Mouse (Mus musculus) stomach, postnatal 0 days (tissue): ENCODE results near the gene Ccng2. TPM values are rescaled to one million over a fixed set of nuclear protein-coding genes. Genes with fewer than 3 reads are reported as not detected.

Source experiments
- ATAC-seq: fragments of 200-750 bp; cut with Nextera tagmentation; 2 replicates; pipeline ENCODE4 v1.8.0; 2017; ENCODE audit not compliant: low FRiP score, low TSS enrichment
- DNase-seq: peaks from one replicate; pipeline ENCODE4 v3.0.0-alpha.2; 2016; ENCODE audit warnings: low spot score
- H3K27ac ChIP-seq: fragments of 300-500 bp; sonication (generic); replicated peaks from 2 replicates; pipeline ENCODE4 v1.5.1; 2014; ENCODE audit warnings: mild to moderate bottlenecking, control low read depth
- H3K27me3 ChIP-seq: fragments of 300-500 bp; sonication (generic); 2 replicates; pipeline ENCODE4 v1.6.1; 2014; ENCODE audit warnings: low read length; ENCODE audit not compliant: control insufficient read depth, insufficient read depth
- H3K36me3 ChIP-seq: fragments of 300-500 bp; sonication (generic); 2 replicates; pipeline ENCODE4 v1.6.1; 2014; ENCODE audit warnings: low read length, mixed read lengths; ENCODE audit not compliant: control insufficient read depth, insufficient read depth
- H3K4me1 ChIP-seq: fragments of 300-500 bp; sonication (generic); replicated peaks from 2 replicates; pipeline ENCODE4 v1.6.1; 2014; ENCODE audit warnings: antibody characterized with exemption; ENCODE audit not compliant: control insufficient read depth, insufficient read depth
- H3K4me2 ChIP-seq: fragments of 300-500 bp; sonication (generic); replicated peaks from 2 replicates; pipeline ENCODE4 v1.6.1; 2014; ENCODE audit warnings: low read depth, mild to moderate bottlenecking, control low read depth, moderate library complexity
- H3K4me3 ChIP-seq: fragments of 300-500 bp; sonication (generic); 2 replicates; pipeline ENCODE4 v1.5.1; 2014; ENCODE audit warnings: low read depth, low read length, control low read depth
- H3K9ac ChIP-seq: fragments of 300-500 bp; sonication (generic); 2 replicates; pipeline ENCODE4 v1.6.1; 2014; ENCODE audit warnings: mild to moderate bottlenecking, low read length, control low read depth, mixed read lengths
- H3K9me3 ChIP-seq: fragments of 300-500 bp; sonication (generic); 2 replicates; pipeline ENCODE4 v1.6.1; 2016; ENCODE audit warnings: low read length; ENCODE audit not compliant: control insufficient read depth
- CTCF ChIP-seq: IDR thresholded peaks from 2 replicates; pipeline ENCODE4 v1.5.1; 2016; ENCODE audit warnings: antibody characterized with exemption, low read depth, mild to moderate bottlenecking, moderate library complexity
- EP300 ChIP-seq: optimal IDR thresholded peaks from 2 replicates; pipeline ENCODE3; 2016; ENCODE audit warnings: antibody characterized with exemption
- WGBS: fragments of 180-500 bp; shearing (Covaris S2); extraction: QIAGEN DNeasy Blood & Tissue Kit; methylation state at CpG from one replicate; pipeline ENCODE4 v1.1.7; 2014; 5-methylcytosine and 5-hydroxymethylcytosine counted together
- polyA plus RNA-seq: library from polyadenylated mRNA; unstranded; fragments of >200 nt; fragmentation: Nextera tagmentation; extraction: Ambion mirVana; gene quantifications from 2 replicates; pipeline ENCODE4 v1.2.1, GENCODE M21; 2015

The Ccng2 gene
- polyA plus RNA-seq, 1 experiment from 2014 or later: 18.4 TPM

- H3K4me3 ChIP-seq: no peak overlapping the region
- no peaks in the 10 kb centered on the region for H3K36me3 ChIP-seq
- no peak overlapping the region for H3K4me2 ChIP-seq
- ATAC-seq: no peak
- TF ChIP-seq EP300 (no peak), CTCF (no peak)
- no peaks in the 10 kb centered on the region for H3K4me1 ChIP-seq
- no peak for DNase-seq
- H3K27me3 ChIP-seq: no peaks in the 10 kb centered on the region
- H3K9ac ChIP-seq: no peak overlapping the region
- H3K9me3 ChIP-seq: no peaks in the 10 kb centered on the region
- WGBS: 63% methylated on average over 3 of the region's 3 CpGs
- no peak overlapping the region for H3K27ac ChIP-seq
Observed at GRCm38 (mm10) chr5:93231721-93232120, 35.3 kb upstream of the Ccng2 start.

GRCm38 (mm10) chr5:93232838-93233237, 34.2 kb upstream of the Ccng2 start:
- H3K27ac ChIP-seq: no peak overlapping the region
- no peak overlapping the region for H3K4me2 ChIP-seq
- ATAC-seq (no peak), DNase-seq (no peak)
- H3K27me3 ChIP-seq: no peaks in the 10 kb centered on the region
- no peak overlapping the region for H3K9ac ChIP-seq
- WGBS: 76% methylated on average over 2 of the region's 2 CpGs
- H3K9me3 ChIP-seq: no peaks in the 10 kb centered on the region
- H3K4me1 ChIP-seq: no peaks in the 10 kb centered on the region
- H3K4me3 ChIP-seq: no peak overlapping the region
- no peak for TF ChIP-seq CTCF
- TF ChIP-seq EP300: no peak
- no peaks in the 10 kb centered on the region for H3K36me3 ChIP-seq

DNA sequence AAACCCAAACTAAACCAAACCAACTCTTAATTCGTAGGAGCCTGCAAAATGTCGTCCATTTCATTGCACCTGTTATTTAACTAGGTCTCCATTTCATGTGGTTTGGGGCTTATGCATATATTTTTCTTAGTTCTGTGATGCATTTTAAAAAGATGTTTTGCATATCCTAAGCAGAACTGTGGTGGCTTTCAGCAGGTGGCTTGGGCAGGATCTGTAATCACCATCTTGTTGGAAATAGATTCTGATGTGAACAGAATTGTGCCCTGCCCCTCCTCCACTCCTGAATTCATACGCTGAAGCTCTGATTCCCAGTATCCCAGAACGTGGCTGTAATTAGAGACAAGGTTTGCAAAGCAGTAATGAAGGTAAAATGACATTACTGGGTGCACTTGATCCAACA, 32.9 kb upstream of the Ccng2 start:
- no peak overlapping the region for H3K9ac ChIP-seq
- no peaks in the 10 kb centered on the region for H3K9me3 ChIP-seq
- DNase-seq (no peak), ATAC-seq (no peak)
- H3K4me3 ChIP-seq: no peak overlapping the region
- no peak overlapping the region for H3K4me2 ChIP-seq
- no peaks in the 10 kb centered on the region for H3K36me3 ChIP-seq
- H3K4me1 ChIP-seq: no peaks in the 10 kb centered on the region
- no peaks in the 10 kb centered on the region for H3K27me3 ChIP-seq
- 72% methylated on average over 4 of the region's 4 CpGs for WGBS
- H3K27ac ChIP-seq: no peak overlapping the region
- TF ChIP-seq CTCF: no peak
- no peak for TF ChIP-seq EP300

DNA sequence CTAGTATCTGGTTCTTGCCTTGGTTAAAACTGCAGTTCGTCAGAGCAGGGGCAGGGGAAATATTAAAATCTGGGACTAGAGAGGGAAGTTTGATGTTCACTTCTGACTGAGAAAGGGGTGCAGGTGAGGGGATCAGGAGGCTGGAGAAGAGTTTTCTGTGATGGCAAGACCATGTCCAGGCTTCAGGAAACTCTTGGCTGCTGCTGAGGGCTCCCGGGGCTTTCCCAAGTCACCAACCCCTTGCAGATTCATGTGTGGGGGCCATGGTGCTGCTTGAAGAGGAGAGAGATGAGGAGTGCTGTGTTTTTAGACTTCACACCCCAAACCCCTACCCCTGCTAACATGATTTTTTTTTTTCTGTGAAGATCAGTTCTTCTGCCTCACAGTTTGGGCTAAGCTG, 32.5 kb upstream of the Ccng2 start:
- no peaks in the 10 kb centered on the region for H3K27me3 ChIP-seq
- WGBS: 91% methylated on average over 2 of the region's 2 CpGs
- no peak overlapping the region for H3K9ac ChIP-seq
- no peak overlapping the region for H3K4me2 ChIP-seq
- H3K36me3 ChIP-seq: no peaks in the 10 kb centered on the region
- DNase-seq (no peak), ATAC-seq (no peak)
- no peak overlapping the region for H3K27ac ChIP-seq
- H3K4me1 ChIP-seq: no peaks in the 10 kb centered on the region
- TF ChIP-seq EP300 (no peak), CTCF (no peak)
- H3K9me3 ChIP-seq: no peaks in the 10 kb centered on the region
- H3K4me3 ChIP-seq: no peak overlapping the region

DNA sequence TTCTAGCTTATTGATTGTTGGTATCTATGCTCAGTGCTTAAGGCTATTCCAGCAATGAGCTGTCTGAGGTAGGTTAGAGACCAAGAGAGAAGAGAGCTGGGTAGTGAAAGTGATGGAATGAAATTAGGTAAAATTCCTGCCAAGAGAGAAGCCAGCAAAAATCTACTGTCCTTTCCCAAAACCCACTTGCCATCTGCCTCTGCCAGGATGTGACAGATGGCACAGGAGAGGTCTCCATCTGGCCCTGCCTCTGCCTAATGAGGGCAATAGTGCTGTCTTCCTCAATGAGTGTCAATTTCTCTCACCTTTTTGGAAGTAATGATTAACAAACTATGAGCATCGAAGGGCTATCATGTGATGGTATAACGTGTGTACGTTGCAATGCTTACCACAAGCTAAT, 31.2 kb upstream of the Ccng2 start:
- DNase-seq (no peak), ATAC-seq (no peak)
- Histone ChIP-seq H3K4me2 (no peak overlapping the region), H3K9ac (no peak overlapping the region), H3K27me3 (no peaks in the 10 kb centered on the region), H3K4me3 (no peak overlapping the region), H3K4me1 (no peaks in the 10 kb centered on the region), H3K36me3 (no peaks in the 10 kb centered on the region), H3K9me3 (no peaks in the 10 kb centered on the region), H3K27ac (no peak overlapping the region)
- TF ChIP-seq EP300: no peak
- 90% methylated on average over 3 of the region's 3 CpGs for WGBS

DNA sequence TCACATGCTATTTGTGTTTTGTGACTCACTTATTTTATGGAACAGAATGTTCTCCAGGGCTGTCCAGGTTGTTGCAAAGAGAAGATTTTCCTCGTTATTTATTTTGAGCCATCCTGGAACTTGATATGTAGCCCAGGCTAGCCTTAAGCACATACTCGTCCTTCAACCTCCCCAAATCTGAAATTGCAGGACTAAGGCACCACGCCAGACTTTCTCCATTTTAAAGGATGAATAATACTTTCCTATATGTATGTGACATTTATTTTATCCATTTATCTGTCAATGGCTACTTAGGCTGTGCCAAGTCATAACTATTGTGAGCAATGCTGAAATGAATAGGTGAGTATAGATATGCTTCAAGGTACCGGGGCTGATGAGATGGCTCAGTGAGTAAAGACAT, 30.5 kb upstream of the Ccng2 start:
- ATAC-seq: no peak
- no peak overlapping the region for H3K27ac ChIP-seq
- no peak overlapping the region for H3K9ac ChIP-seq
- no peak overlapping the region for H3K4me3 ChIP-seq
- DNase-seq: no peak
- no peak for TF ChIP-seq EP300
- no peak overlapping the region for H3K4me2 ChIP-seq
- no peaks in the 10 kb centered on the region for H3K27me3 ChIP-seq
- H3K36me3 ChIP-seq: no peaks in the 10 kb centered on the region
- H3K4me1 ChIP-seq: no peaks in the 10 kb centered on the region
- WGBS: 76% methylated on average over 4 of the region's 4 CpGs
- H3K9me3 ChIP-seq: no peaks in the 10 kb centered on the region
